Mouse (Mus musculus) brain, embryonic 14.5 days (tissue): ENCODE results near the gene Ap5s1.

Experiments used
- CTCF ChIP-seq: fragments of 200-500 bp; IDR thresholded peaks from 2 replicates; pipeline ENCODE4 v1.5.1; 2012; ENCODE audit warnings: inconsistent platforms, mild to moderate bottlenecking, moderate library complexity, borderline replicate concordance; ENCODE audit not compliant: insufficient read depth, insufficient read length; ENCODE audit errors: extremely low read depth
- POLR2A ChIP-seq: fragments of 200-500 bp; IDR thresholded peaks from 2 replicates; pipeline ENCODE4 v1.6.1; 2012; ENCODE audit warnings: mild to moderate bottlenecking, inconsistent platforms, borderline replicate concordance; ENCODE audit not compliant: poor library complexity, insufficient read depth, insufficient read length, severe bottlenecking; ENCODE audit errors: extremely low read depth

DNA sequence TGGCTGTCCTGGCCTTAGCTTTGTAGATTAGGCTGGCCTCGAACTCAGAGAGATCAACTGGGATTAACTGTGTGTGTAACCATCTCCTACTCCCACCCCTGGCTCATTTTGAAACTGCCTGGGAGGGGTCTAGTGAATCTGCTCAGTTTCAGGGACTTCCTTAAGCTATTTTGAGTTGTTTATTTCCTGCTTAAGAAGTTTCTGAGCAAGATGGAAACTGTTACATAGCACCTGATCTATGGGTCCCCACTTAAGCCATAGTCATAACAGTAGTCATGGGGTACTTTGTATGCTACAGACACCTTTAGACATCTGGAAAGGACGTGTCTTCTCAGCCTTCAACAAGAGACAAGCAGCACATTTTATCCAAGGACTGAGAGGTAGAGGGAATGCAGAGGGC is 6.2 kb upstream of the Ap5s1 start:
- TF ChIP-seq CTCF: no peak
- TF ChIP-seq POLR2A: no peak
